Mouse (Mus musculus) bone marrow macrophage, adult 2 months (primary cell): ENCODE results near the gene Rps19.

ENCODE experiments used
- CTCF ChIP-seq: IDR thresholded peaks from 2 replicates; pipeline ENCODE4 v1.5.1; 2012; ENCODE audit warnings: low read depth, mild to moderate bottlenecking, low read length, moderate library complexity
- POLR2A ChIP-seq: IDR thresholded peaks from 2 replicates; pipeline ENCODE4 v1.6.1; 2012; ENCODE audit warnings: mild to moderate bottlenecking, low read depth, low read length, borderline replicate concordance

- TF ChIP-seq POLR2A (no peak), CTCF (no peak)
Observed at GRCm38 (mm10) chr7:24869532-24870165, 14.5 kb upstream of the Rps19 start, which contains the start of the genes Lypd4 and Dmrtc2.
